17 mouse cellular contexts compared by ENCODE assay signal in genomic region chr2:37839922-37840321, GRCm38 (mm10).
"Had no signal": no experiment of that assay in that cellular context is flagged by ENCODE, and none has a peak within 500 bp of the region (broad histone marks: within the 10 kb centered on the region; RNA-seq: fewer than 3 reads in every experiment).

No protein-coding gene starts in this region.

- DNase-seq: kidney, postnatal 14 days; layer of hippocampus, adult 9-11 months; liver; lung, postnatal 10 days; thymus, adult 18-20 months; thymus, postnatal 36 days had no signal

- H3K4me3 ChIP-seq: layer of hippocampus, adult 2 months; limb, embryonic 10.5 days; limb, embryonic 13.5 days; liver, embryonic 12.5 days; liver, embryonic 15.5 days; lung, embryonic 15.5 days; midbrain, embryonic 12.5 days; midbrain, embryonic 15.5 days; neural tube, embryonic 12.5 days; neural tube, embryonic 15.5 days had no signal

- H3K27ac ChIP-seq: layer of hippocampus, adult 2 months; limb, embryonic 10.5 days; limb, embryonic 13.5 days; liver, embryonic 12.5 days; liver, embryonic 15.5 days; lung, embryonic 15.5 days; macrophage; midbrain, embryonic 12.5 days; midbrain, embryonic 15.5 days; neural tube, embryonic 12.5 days; neural tube, embryonic 15.5 days had no signal

- H3K9ac ChIP-seq: limb, embryonic 13.5 days; liver, embryonic 12.5 days; liver, embryonic 15.5 days; lung, embryonic 15.5 days; midbrain, embryonic 12.5 days; midbrain, embryonic 15.5 days; neural tube, embryonic 12.5 days; neural tube, embryonic 15.5 days had no signal

- H3K9me3 ChIP-seq: limb, embryonic 10.5 days; limb, embryonic 13.5 days; liver, embryonic 12.5 days; liver, embryonic 15.5 days; lung, embryonic 15.5 days; midbrain, embryonic 12.5 days; midbrain, embryonic 15.5 days; neural tube, embryonic 12.5 days; neural tube, embryonic 15.5 days had no signal

- H3K36me3 ChIP-seq: lung, embryonic 15.5 days; midbrain, embryonic 12.5 days; midbrain, embryonic 15.5 days; neural tube, embryonic 15.5 days had no signal

- H3K27me3 ChIP-seq: limb, embryonic 13.5 days; liver, embryonic 12.5 days; liver, embryonic 15.5 days; lung, embryonic 15.5 days; midbrain, embryonic 15.5 days; neural tube, embryonic 12.5 days; neural tube, embryonic 15.5 days had no signal

- H3K4me2 ChIP-seq: limb, embryonic 13.5 days; liver, embryonic 12.5 days; liver, embryonic 15.5 days; lung, embryonic 15.5 days; midbrain, embryonic 12.5 days; midbrain, embryonic 15.5 days; neural tube, embryonic 12.5 days; neural tube, embryonic 15.5 days had no signal

- ATAC-seq: liver, embryonic 12.5 days; midbrain, embryonic 15.5 days had no signal
